Mouse (Mus musculus) gonadal fat pad, adult 2 months (tissue): ENCODE results near the gene Slc25a41. TPM values are rescaled to one million over a fixed set of nuclear protein-coding genes. Genes with fewer than 3 reads are reported as not detected.
"Not testable (repeated sequence)": the region's sequence is repeated elsewhere in the genome, so short reads cannot be mapped to it uniquely, and the experiment has no call there.

Experiments used
- DNase-seq: peaks from one replicate; pipeline ENCODE4 v3.0.0-alpha.2; 2012; ENCODE audit warnings: low read depth
- polyA plus RNA-seq: library from polyadenylated mRNA; depleted of rRNA; stranded (reverse); fragments of >200 nt; gene quantifications from 2 replicates; pipeline ENCODE4 v1.2.3, GENCODE M21; 2012; rRNA removed

Slc25a41 gene
- 0.12 and 0.29 TPM in 2 replicates for polyA plus RNA-seq

DNA sequence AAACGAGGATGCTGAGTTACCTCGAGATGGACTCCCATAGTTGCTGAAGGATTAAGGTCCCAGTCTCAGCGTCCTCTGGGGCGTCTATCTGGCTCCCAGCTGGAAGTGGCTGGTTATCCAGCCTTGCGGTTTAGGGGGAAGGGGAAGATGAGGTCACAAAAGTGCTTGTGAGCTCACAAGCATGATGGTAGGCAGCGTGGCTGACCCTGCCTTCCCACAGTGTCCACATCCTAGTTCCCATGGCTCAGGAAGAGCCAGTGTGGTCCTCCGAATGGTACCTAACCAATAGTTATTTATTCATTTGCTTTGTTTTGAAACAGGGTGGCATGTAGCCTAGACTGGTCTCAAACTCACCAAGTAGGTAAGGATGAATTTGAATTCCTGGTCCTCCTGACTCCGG is at the start of gene Slc25a41:
Gene Slc25a41 (minus strand): TSS at position 101 of the 400 bp plus-strand sequence.
- no peak for DNase-seq

DNA sequence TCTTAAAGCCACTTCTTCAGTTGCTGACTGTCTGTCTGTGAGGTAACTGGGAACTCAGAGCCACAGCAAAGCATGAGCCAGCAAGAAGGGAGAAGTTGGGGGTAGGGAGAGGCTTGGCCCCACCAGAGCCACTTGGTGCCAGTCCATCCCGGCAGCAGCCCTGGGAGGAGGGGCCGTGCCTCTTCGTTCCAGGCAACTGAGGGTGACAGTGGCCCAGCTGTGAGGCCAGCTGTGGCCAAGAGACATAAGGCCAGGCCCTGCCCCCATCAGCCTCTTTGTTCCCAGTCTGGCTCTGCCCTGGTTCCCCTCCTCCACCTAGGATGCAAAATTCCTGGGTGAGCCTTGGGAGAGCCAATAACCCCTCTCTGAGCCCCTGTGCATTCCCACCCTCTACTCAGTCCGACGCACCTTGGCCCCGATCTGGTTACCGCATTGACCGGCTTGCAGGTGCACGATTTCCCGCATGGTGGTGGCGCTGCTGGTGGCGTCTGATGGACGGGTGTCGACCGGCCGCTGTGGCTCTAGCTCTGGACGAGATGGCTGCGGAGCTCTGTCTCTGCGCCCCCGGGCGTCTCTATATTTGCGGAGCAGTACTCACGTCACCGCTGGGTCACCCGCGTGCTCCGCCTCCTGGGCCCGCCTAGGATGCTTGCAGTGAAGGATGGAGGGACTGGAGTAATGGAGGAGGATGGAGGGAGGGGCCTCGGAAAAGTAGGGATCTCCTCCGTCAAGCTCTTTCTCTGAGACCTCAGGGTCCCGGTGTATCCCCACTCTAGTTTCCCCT is 45.8 kb upstream of the Slc25a41 start, which contains the start of gene Tubb4a:
Gene Tubb4a (minus strand): TSS at position 734 of the 784 bp plus-strand sequence.
- no peak for DNase-seq

DNA sequence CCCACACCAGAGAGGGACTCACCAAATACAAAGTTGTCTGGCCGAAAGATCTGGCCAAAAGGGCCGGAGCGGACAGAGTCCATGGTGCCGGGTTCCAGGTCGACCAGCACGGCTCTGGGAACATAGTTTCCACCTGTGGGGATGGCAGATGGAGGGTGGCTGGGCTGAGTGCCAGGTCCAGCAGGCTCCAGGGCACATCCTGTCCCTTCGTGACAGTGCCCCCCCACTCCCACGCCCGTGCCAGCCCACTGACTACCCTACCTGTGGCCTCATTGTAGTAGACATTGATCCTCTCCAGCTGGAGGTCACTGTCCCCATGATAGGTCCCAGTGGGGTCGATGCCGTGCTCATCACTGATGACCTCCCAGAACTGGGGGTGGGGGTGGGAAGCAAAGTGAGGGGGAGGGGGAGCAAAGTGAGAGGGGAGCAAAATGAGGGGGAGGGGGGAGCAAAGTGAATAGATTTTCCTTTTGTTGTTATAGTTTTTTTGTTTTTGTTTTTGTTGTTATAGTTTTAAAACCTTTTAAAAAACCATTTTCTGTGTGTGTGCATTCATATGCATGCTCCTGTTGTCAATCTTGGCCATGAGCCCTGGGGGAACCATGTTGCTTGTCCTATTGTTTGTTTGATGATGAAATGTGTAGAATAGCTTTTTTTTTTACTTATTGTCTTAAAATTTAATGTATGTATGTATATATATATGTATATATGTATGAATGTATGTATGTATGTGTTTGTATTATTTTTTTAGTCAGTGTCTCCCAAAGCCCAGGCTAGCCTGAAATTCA is 44.7 kb upstream of the Slc25a41 start:
- DNase-seq, result no peak

DNA sequence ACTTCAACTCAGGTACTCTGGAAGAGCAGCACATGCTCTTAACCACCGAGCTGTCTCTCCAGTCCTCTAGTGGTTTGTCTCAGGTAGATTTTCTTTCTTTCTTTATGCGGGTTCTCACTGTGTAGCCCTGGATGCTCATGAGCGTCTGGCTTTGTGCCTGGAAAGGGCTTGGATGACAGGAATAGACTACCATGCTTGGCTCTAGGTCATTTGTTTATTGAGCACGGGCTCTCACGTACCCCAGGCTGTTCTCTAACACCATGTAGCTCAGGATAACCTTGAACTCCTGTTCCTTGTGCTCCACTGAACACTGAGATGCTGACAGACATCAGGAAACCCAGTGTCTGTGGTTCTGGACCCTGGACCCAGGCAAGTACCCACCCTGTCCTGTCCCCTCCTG is 41.0 kb upstream of the Slc25a41 start:
- DNase-seq, result no peak

DNA sequence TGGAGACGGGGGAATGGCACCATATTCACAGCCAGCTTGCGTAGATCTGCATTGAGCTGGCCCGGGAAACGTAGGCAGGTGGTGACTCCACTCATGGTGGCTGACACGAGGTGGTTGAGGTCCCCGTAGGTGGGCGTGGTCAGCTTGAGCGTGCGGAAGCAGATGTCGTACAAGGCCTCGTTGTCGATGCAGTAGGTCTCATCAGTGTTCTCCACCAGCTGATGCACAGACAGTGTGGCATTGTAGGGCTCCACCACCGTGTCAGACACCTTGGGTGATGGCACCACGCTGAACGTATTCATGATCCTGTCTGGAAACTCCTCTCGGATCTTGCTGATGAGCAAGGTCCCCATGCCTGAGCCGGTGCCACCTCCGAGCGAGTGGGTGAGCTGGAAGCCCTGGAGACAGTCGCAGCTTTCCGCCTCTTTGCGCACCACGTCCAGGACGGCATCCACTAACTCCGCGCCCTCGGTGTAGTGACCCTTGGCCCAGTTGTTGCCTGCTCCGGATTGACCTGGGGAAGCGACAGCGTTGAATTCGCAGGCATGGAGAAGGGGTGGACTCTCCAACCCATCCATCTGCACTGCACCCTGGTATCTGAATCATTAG is 39.9 kb upstream of the Slc25a41 start:
- no peak for DNase-seq

DNA sequence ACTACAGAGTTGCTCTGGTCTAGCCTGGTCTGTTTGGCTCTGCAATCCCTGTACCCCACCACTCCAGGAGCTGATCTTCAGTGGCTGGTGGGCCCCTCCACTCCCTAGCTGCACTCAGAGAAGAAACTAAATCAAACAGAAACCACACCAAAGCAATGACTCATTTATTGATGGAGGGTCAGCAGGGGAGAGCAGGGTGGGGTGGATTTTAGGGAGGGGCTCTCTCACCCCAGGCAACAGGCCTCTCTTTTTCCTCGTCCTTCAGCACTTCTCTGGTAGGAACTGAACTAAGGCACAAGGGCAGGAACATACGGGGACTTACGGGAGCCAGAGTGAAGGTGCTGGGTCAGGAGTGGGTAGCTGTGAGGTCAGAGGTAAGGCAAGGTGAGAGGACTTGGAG is 38.5 kb upstream of the Slc25a41 start:
- DNase-seq, result no peak

DNA sequence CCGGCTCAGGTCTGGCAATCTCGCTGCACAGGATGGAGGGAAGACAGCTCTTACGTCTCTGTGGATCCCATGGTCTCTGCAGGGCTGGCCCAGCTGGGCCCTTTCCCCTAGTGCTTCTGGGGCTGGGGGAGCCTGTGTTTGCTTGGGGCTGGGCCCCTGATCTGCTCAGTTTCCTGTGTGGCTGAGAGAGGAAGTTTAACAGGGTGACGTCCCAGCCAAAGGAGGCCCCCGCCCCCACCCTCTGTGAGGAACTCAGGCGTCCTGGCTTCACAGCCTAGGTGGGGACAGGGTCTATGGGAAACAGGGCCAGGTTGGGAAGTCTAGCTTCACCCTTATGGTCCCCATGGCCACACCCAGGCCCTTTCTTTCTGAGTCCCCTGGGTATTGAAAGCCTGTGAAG is 36.9 kb upstream of the Slc25a41 start, which contains the start of gene Dennd1c:
Gene Dennd1c (minus strand): TSS at position 179 of the 400 bp plus-strand sequence.
- no peak for DNase-seq

DNA sequence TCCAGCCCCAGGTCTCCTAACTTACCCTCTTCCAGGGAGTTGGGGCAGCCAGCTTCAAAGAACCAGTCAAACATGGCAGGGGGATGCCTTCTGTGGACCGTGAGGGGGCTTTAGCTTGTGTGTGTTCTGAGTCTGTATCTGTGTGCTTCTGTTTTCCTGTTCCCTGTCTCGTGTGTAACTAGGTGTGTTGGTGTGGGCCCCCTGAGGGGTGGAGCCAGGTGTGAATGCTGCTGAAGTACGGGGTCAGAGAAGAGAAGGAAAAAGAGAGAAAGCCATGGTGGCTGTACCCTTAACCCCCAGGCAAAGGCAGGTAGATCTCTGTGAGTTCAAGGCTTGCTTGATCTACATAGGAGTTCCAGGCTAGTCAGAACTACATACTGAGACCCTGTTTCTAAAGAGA is 35.5 kb upstream of the Slc25a41 start:
- no peak for DNase-seq

DNA sequence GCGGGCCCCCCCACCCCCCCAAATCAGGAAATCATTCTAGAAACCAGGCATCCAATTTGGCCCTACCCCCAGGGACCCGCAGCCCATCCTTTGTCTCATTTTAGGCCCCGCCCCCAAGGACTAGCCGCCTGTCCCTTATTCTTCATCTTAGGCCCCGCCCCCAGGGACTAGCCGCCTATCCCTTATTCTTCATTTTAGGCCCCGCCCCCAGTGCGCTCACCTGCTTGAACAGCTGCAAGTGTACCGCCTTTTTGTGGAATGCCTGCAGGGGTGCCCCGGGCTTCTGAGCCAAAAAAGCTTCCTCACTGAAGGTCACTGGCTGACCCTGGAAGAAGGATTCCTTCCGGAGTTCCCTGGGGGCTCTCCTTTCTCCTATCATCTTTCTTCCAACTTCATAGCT is 29.2 kb upstream of the Slc25a41 start:
- no peak for DNase-seq

DNA sequence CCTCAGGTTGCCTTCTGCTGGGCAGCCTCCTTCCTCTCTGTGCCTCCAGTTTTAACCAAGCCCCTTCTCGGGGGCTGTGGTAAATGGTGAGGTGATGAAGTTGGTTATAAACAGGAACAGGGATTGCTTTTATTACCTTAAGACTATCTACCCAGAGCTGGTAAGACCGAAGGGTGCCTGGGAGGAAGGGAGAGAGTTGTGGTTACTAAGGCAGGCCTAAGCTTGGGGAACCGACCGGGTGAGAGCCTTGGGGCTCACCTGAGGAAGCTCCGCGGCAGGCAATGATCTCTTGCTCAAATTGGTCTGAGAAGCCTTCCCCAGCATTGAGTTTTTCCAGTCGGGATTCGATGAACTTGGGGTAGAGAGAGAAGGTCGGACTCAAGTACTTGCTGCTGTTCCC is 28.8 kb upstream of the Slc25a41 start:
- no peak for DNase-seq

DNA sequence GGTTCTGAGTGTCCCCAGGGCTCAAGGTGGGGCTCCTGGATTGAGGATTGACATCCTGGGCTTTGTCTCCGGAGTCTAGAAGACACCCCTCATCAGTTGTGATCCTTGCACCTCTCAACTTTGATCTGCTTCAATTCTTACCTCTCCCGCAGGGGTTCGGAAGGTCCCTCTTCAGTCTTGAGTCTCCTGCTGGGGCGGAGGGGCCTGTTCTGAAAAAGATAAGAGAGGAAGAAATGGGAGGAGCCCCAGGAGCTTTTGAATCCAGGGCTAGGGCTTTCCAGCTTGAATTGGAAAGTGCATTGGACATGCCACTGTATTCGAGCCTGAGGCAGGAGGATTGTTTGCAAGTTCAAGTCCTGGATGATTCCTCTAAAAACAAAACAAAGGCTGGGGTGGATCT is 25.5 kb upstream of the Slc25a41 start:
- no peak for DNase-seq

DNA sequence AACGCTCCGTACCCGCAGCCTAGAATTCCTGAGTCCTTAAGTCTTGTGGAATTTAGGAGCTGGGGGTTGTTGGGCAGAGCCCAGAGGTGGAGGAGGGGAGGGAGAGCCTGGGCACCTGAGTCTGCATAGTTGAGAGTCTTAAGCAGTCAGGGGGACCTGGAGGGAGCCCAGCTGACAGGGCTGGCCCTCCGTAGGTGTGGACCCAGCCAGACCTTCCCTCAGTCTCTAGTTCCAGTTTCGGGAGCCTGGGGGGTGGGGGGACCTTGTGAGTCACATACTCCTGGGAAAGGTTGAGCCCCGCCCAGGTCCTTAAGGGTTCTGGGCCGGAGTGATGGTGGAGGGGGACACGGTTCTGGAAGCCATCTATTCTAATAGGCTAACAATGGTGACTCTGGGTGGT is 21.6 kb upstream of the Slc25a41 start:
- DNase-seq, result no peak

DNA sequence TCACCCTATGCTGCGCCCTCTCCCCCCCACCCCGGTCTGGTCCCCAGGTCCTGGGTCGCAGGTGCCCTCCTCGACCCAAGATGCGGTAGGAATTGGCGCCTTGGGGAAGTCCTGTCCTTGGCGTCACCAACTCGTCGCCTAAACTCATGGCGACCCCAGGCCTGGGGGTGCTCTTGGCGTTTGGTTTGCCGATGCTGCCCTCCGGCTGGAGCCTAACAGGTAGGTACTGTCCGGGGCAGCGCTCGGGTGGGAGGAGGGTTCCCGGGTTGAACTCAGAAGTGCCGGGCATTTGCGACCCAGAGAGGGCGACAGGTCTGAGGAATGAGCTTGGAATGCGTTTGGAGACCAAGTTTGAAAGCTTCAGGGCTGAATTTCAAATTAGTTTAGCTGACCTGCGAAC is 21.1 kb upstream of the Slc25a41 start:
- no peak for DNase-seq

DNA sequence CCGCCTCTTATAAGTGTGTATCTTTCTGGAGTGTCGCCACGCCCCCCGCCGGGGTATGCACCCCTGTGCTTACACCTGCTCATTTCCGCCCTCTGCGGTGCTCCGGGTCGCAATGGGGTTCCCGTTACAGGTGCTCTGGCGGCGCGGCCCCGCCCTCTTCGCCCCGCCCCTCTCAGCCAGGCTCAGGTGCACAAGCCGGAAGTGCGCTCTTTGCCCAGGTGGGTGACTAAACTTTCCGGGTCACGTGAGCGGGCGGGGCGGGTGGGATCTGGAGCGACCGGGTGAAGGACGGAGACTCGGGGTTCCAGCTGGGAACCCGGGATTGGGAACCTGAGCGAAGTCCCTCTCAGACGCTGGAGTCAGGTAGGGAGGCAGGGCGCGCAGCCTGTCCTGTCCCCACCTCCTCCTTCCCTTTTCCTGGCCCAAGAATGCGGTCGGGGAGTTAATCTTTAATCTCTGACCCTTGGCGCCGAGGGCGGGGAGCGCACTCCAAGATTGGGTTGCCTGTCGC is 20.6 kb upstream of the Slc25a41 start:
- DNase-seq, result no peak

DNA sequence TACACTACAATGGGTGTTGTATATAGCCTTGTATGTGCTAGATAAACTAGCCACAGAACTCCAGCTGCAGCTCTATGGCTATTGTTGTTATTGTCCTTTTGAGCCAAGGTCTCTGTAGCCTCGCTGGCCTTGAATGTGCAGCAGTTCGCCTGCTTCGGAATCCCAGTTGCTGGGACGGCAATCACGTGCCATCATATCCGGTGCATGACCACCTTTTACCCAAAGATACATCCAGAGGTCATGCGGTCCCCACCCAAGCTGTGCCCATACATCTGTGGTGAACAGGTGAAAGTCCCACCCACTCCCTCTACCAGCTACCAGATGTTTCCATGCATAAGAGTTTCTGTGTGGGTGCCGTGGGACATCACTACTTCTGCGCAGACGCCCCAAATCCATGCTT is 19.6 kb upstream of the Slc25a41 start:
- DNase-seq, result no peak

DNA sequence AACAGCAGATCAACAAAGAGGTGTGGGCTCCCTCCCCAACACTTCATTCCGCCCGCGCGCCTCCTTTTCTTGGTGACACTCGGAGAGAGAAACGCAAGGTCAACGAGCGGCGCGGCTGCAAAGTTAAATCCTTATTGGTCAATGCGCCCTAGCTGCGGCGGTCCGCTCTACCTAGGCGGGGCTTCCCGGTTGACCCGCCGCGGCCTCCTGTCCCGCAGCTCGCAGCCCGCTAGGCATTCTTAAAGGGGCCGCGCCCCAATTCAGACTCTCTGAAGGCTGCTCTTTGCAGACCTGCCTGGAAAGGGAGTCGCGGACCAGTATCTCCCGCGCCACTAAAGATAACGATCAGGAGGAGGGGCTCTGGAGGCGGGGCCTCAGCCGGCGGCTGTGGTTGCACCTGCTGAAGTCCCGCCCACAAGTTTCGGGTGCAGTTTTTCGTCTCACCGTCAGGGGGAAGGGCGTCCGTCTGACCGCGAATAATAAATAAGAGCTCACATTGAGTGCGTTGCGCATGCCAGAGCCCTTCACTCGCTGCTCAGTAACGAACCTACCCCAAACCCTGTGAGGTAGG is 18.9 kb upstream of the Slc25a41 start:
- peak; percentile 65 for DNase-seq

DNA sequence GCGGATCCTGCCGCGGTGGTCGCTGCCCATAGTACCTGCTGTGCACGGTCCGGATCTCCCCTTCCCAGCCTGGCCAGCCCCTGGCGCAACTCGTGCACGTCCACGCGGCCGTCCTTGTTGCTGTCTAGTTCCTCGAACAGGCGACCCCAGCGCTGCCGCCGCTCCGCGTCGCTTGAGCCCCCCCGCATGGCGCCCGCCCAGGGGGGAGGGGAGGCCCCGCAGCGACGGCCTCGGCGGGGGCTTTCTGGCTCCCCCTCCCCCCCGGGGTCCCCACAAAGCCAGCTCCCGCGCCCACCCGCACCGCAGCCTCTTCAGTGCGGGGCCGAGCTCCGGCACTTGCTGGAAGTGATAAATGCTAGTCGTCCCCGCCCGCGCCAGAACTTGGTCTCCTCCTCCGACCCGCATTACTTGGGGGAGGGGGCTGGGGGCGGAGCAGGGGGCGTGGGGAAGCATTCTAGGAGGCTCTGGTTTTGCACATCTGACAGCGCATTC is 18.1 kb upstream of the Slc25a41 start, which contains the start of gene Slc25a23:
Gene Slc25a23 (minus strand): TSS at position 378 of the 492 bp plus-strand sequence.
- DNase-seq, result no peak

DNA sequence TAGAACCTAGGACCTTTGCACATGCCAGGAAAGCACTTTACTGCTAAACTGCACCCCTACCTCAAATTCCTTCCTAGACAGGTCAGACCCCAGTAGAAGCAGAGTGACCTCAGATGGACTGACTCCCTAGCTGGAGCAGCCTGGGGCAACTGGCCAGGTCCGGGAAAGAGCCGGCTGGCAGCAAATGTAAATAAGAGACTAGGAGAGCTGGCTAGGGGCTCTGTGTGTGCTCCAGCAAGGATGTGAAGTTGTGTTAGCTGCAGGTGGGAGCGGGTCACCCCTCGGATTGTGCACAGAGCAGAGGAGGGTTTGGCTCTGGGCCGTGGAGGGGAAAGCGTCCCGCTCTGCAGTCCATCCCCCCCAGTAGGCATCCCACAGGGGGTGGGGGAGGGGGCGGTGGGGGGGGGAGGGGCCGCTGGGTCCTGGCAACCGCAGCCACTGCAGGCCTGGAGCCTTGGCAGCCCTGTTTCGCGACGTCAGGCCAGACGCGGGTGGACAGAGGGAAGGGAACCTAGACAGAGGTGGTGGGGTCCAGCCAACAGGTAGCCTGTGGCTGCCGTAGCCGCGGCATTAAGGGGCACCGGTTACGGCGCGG is 17.5 kb upstream of the Slc25a41 start, which contains the start of gene Crb3:
Gene Crb3 (plus strand): TSS at position 215 of the 595 bp plus-strand sequence.
- DNase-seq, result no peak

DNA sequence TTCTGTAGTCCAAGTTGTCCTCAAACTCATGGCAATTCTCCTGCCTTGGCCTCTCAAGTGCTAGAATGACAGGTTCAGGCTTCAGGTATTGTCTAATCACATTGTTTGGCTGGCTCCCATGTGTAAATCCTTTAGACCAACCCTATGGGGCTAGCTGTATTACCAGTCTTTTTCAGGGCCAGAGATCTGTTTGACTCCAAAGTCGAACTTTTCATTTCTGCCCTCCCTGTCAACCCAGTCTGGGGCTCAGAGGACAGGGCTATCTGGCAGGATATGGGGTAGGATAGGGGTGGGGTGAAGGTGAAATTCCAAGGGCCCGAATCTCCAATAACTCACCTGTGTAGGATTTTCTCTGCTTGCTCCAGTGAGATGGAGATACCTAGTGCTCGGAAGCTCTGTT is 14.8 kb upstream of the Slc25a41 start:
- no peak for DNase-seq

DNA sequence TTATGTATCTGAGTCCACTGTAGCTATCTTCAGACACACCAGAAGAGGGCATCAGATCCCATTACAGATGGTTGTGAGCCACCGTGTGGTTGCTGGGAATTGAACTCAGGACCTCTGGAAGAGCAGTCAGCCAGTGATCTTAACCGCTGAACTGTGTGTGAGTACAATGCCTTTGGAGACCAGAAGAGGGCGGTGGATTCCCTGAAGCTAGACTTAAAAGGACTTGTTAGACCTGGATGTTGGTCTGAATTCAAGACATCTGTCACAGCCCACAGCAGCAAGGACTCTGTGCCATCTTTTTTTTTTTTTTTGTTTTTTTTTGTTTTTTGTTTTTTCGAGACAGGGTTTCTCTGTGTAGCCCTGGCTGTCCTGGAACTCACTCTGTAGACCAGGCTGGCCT is 10.2 kb upstream of the Slc25a41 start:
- not testable (repeated sequence) for DNase-seq

DNA sequence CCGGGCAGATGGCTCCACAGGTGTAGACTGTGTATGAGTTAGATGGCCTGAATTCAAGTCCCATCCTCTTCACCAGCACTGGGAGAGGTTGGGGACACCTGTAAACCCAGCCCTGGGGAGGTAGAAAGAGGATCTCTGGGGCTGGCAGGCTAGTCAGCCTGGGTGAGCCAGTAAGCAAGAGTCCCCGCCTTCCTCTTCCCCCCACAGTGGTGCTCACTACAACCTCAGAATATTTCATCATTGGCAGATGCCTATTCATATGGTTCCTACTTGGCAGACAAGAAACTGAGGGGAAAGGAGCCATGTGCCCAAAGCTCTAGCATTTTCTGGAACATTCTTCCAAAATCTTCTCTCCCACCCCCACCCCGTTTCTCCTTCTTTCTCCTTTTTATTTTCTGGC is 7.4 kb upstream of the Slc25a41 start:
- no peak for DNase-seq
